Mouse (Mus musculus) midbrain, embryonic 10.5 days (tissue): ENCODE measurements at regions not wholly inside any gene's neighbourhood (a gene's known extent, or its start where the extent isn't known, plus 50 kb on each side); places are given as distances from the start of the nearest gene placed in this dataset.
"Not testable (repeated sequence)": the region's sequence is repeated elsewhere in the genome, so short reads cannot be mapped to it uniquely, and the experiment has no call there.

Experiments used
- DNase-seq: peaks from one replicate; pipeline ENCODE4 v3.0.0-alpha.2; 2017; ENCODE audit warnings: low spot score
- H3K27ac ChIP-seq: fragments of 300-500 bp; sonication (generic); replicated peaks from 2 replicates; pipeline ENCODE4 v1.5.1; 2016; ENCODE audit warnings: mild to moderate bottlenecking
- H3K27me3 ChIP-seq: fragments of 300-500 bp; sonication (generic); 2 replicates; pipeline ENCODE4 v1.6.1; 2016; ENCODE audit warnings: low read depth, mild to moderate bottlenecking; ENCODE audit not compliant: poor library complexity, severe bottlenecking
- H3K36me3 ChIP-seq: fragments of 300-500 bp; sonication (generic); 2 replicates; pipeline ENCODE4 v1.6.1; 2016; ENCODE audit warnings: mild to moderate bottlenecking, moderate library complexity
- H3K4me1 ChIP-seq: fragments of 300-500 bp; sonication (generic); 2 replicates; pipeline ENCODE4 v1.6.1; 2016
- H3K4me3 ChIP-seq: fragments of 300-500 bp; sonication (generic); 2 replicates; pipeline ENCODE4 v1.5.1; 2016; ENCODE audit warnings: mild to moderate bottlenecking, moderate library complexity
- H3K9me3 ChIP-seq: fragments of 300-500 bp; sonication (generic); replicated peaks from 2 replicates; pipeline ENCODE4 v1.6.1; 2016; ENCODE audit warnings: mild to moderate bottlenecking
- WGBS: fragments of 180-500 bp; shearing (Covaris S2); methylation state at CpG from one replicate; pipeline ENCODE4 v1.1.7; 2016; 5-methylcytosine and 5-hydroxymethylcytosine counted together

- no peak overlapping the region; the same call in 1 of the 2 replicates for H3K27ac ChIP-seq
- WGBS: 14% methylated on average over 16 of the region's 16 CpGs
- H3K9me3 ChIP-seq: no peaks in the 10 kb centered on the region; the same call in 1 of the 2 replicates
- no peaks in the 10 kb centered on the region for H3K36me3 ChIP-seq
- peaks cover 11% of the 10 kb centered on the region for H3K27me3 ChIP-seq
- H3K4me1 ChIP-seq: peaks cover 13% of the 10 kb centered on the region
- H3K4me3 ChIP-seq: peak overlapping the region; percentile 35
- peak; percentile 83 for DNase-seq
Measured at GRCm38 (mm10) chr17:82857199-82858147, 357.6 kb upstream of the Pkdcc start.

- 90% methylated on average over 5 of the region's 5 CpGs for WGBS
- H3K36me3 ChIP-seq: no peaks in the 10 kb centered on the region
- no peak overlapping the region for H3K4me3 ChIP-seq
- DNase-seq: no peak
- H3K9me3 ChIP-seq: no peaks in the 10 kb centered on the region
- peaks cover 11% of the 10 kb centered on the region for H3K27me3 ChIP-seq
- no peak overlapping the region for H3K27ac ChIP-seq
- peaks cover 13% of the 10 kb centered on the region for H3K4me1 ChIP-seq
Measured at GRCm38 (mm10) chr17:82860391-82860790, 354.7 kb upstream of the Pkdcc start.

- Histone ChIP-seq H3K27me3 (peaks cover 11% of the 10 kb centered on the region), H3K9me3 (no peaks in the 10 kb centered on the region), H3K4me3 (no peak overlapping the region), H3K36me3 (no peaks in the 10 kb centered on the region), H3K4me1 (peaks cover 13% of the 10 kb centered on the region), H3K27ac (no peak overlapping the region)
- WGBS: 87% methylated on average over 5 of the region's 5 CpGs
- no peak for DNase-seq
Measured at GRCm38 (mm10) chr17:82860966-82861365, 354.1 kb upstream of the Pkdcc start.

GRCm38 (mm10) chr17:82877131-82877530 lies 338.0 kb upstream of the Pkdcc start:
- no peaks in the 10 kb centered on the region for H3K27me3 ChIP-seq
- H3K4me1 ChIP-seq: no peaks in the 10 kb centered on the region
- no peak overlapping the region for H3K27ac ChIP-seq
- H3K4me3 ChIP-seq: no peak overlapping the region
- WGBS: 89% methylated on average over 8 of the region's 8 CpGs
- H3K36me3 ChIP-seq: no peaks in the 10 kb centered on the region
- no peak for DNase-seq
- no peaks in the 10 kb centered on the region for H3K9me3 ChIP-seq

GRCm38 (mm10) chr17:82900602-82901001 lies 314.5 kb upstream of the Pkdcc start:
- WGBS: 72% methylated on average over 2 of the region's 2 CpGs
- Histone ChIP-seq H3K36me3 (no peaks in the 10 kb centered on the region), H3K9me3 (no peaks in the 10 kb centered on the region), H3K27me3 (no peaks in the 10 kb centered on the region), H3K4me3 (no peak overlapping the region), H3K4me1 (no peaks in the 10 kb centered on the region), H3K27ac (no peak overlapping the region)
- DNase-seq: no peak

GRCm38 (mm10) chr17:82901098-82901891 lies 313.8 kb upstream of the Pkdcc start:
- DNase-seq: no peak
- no peaks in the 10 kb centered on the region for H3K36me3 ChIP-seq
- 77% methylated on average over 9 of the region's 9 CpGs for WGBS

GRCm38 (mm10) chr17:82904961-82905360 lies 310.1 kb upstream of the Pkdcc start:
- Histone ChIP-seq H3K27ac (no peak overlapping the region), H3K36me3 (no peaks in the 10 kb centered on the region), H3K27me3 (no peaks in the 10 kb centered on the region), H3K4me1 (no peaks in the 10 kb centered on the region), H3K4me3 (no peak overlapping the region), H3K9me3 (no peaks in the 10 kb centered on the region)
- WGBS: 81% methylated on average over 2 of the region's 2 CpGs
- DNase-seq: no peak

More at GRCm38 (mm10) chr17:82901098-82901891, 313.8 kb upstream of the Pkdcc start:
- H3K4me3 ChIP-seq: no peak overlapping the region
- H3K27ac ChIP-seq: no peak overlapping the region
- H3K9me3 ChIP-seq: no peaks in the 10 kb centered on the region
- H3K27me3 ChIP-seq: no peaks in the 10 kb centered on the region
- no peaks in the 10 kb centered on the region for H3K4me1 ChIP-seq

- DNase-seq: no peak
- no peak overlapping the region for H3K4me3 ChIP-seq
- no peaks in the 10 kb centered on the region for H3K4me1 ChIP-seq
- no peaks in the 10 kb centered on the region for H3K27me3 ChIP-seq
- H3K36me3 ChIP-seq: no peaks in the 10 kb centered on the region
- 80% methylated on average over 3 of the region's 3 CpGs for WGBS
- H3K9me3 ChIP-seq: no peaks in the 10 kb centered on the region
- H3K27ac ChIP-seq: no peak overlapping the region
Measured at GRCm38 (mm10) chr17:82905483-82905882, 309.6 kb upstream of the Pkdcc start.

- Histone ChIP-seq H3K27me3 (no peaks in the 10 kb centered on the region), H3K36me3 (no peaks in the 10 kb centered on the region), H3K27ac (no peak overlapping the region), H3K4me1 (no peaks in the 10 kb centered on the region), H3K9me3 (no peaks in the 10 kb centered on the region), H3K4me3 (no peak overlapping the region)
- WGBS: 79% methylated on average over 2 of the region's 2 CpGs
- DNase-seq: no peak
Measured at GRCm38 (mm10) chr17:82909189-82909588, 305.9 kb upstream of the Pkdcc start.

- WGBS: 78% methylated on average over 4 of the region's 4 CpGs
- H3K9me3 ChIP-seq, H3K27me3 ChIP-seq, H3K36me3 ChIP-seq, H3K4me3 ChIP-seq, DNase-seq, H3K27ac ChIP-seq, H3K4me1 ChIP-seq: not testable (repeated sequence)
Measured at GRCm38 (mm10) chr17:82922986-82923385, 292.1 kb upstream of the Pkdcc start.

- no peaks in the 10 kb centered on the region for H3K4me1 ChIP-seq
- no peaks in the 10 kb centered on the region for H3K36me3 ChIP-seq
- WGBS: 90% methylated on average over 2 of the region's 2 CpGs
- no peaks in the 10 kb centered on the region for H3K9me3 ChIP-seq
- DNase-seq: no peak
- no peak overlapping the region for H3K27ac ChIP-seq
- H3K27me3 ChIP-seq: no peaks in the 10 kb centered on the region
- H3K4me3 ChIP-seq: no peak overlapping the region
Measured at GRCm38 (mm10) chr17:82925751-82926150, 289.3 kb upstream of the Pkdcc start.

- H3K4me1 ChIP-seq: no peaks in the 10 kb centered on the region
- H3K27me3 ChIP-seq: no peaks in the 10 kb centered on the region
- 92% methylated on average over 3 of the region's 3 CpGs for WGBS
- no peaks in the 10 kb centered on the region for H3K36me3 ChIP-seq
- H3K9me3 ChIP-seq: no peaks in the 10 kb centered on the region
- no peak overlapping the region for H3K4me3 ChIP-seq
- no peak overlapping the region for H3K27ac ChIP-seq
- no peak for DNase-seq
Measured at GRCm38 (mm10) chr17:82927681-82928080, 287.4 kb upstream of the Pkdcc start.

- Histone ChIP-seq H3K36me3 (no peaks in the 10 kb centered on the region), H3K4me3 (no peak overlapping the region), H3K27me3 (no peaks in the 10 kb centered on the region), H3K27ac (no peak overlapping the region), H3K9me3 (no peaks in the 10 kb centered on the region), H3K4me1 (no peaks in the 10 kb centered on the region)
- DNase-seq: no peak
- WGBS: 84% methylated on average over 3 of the region's 3 CpGs
Measured at GRCm38 (mm10) chr17:82929511-82929910, 285.6 kb upstream of the Pkdcc start.
